Mouse (Mus musculus) testis, adult 2 months (tissue): Measurements from ENCODE around the gene Tgfbi.

Experiments used
- CTCF ChIP-seq: fragments of 200-500 bp; IDR thresholded peaks from 2 replicates; pipeline ENCODE4 v1.5.1; 2012; ENCODE audit warnings: low read depth, mild to moderate bottlenecking, inconsistent platforms, low read length, moderate library complexity; ENCODE audit not compliant: control insufficient read depth, insufficient read depth, insufficient replicate concordance
- POLR2A ChIP-seq: fragments of 200-500 bp; IDR thresholded peaks from 2 replicates; pipeline ENCODE4 v1.6.1; 2012; ENCODE audit warnings: low read depth, mild to moderate bottlenecking, inconsistent platforms, low read length, moderate library complexity; ENCODE audit not compliant: control insufficient read depth

DNA sequence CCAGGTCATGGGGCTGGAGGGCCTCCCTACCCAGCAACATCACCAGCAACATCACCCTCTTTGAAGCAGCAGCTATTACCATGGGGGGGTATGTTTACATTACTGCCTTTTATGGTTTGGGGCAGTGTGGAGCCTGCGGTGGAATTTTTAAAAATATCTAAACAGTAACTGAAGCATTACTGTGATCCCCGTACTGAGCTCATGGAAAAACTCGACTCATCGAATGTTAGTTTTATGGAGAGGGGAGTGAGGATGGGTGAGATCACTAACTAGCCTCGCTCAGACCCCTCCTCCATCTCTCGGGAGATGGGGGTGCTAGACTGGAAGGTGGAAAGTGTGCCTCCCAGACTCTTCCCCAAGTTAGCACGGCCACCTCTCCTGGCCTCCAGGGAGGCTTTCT lies 2.1 kb upstream of the Tgfbi start:
- TF ChIP-seq CTCF (no peak), POLR2A (no peak)
